Mouse (Mus musculus) embryonic facial prominence, embryonic 11.5 days (tissue): Measurements from ENCODE around the gene Wbp1. TPM values are rescaled to one million over a fixed set of nuclear protein-coding genes. Genes with fewer than 3 reads are reported as not detected.
A peak's percentile ranks its signal among the peaks of the same experiment; 100 is the strongest.

Source experiments
- ATAC-seq: fragments of 200-750 bp; cut with Nextera tagmentation; replicated peaks from 2 replicates; pipeline ENCODE4 v1.8.0; 2017; ENCODE audit warnings: low read depth; ENCODE audit not compliant: insufficient number of reproducible peaks, low FRiP score, low TSS enrichment
- DNase-seq: peaks from one replicate; pipeline ENCODE4 v3.0.0-alpha.2; 2015; ENCODE audit warnings: low spot score
- H3K27ac ChIP-seq: fragments of 300-500 bp; sonication (generic); replicated peaks from 2 replicates; pipeline ENCODE4 v1.5.1; 2014; ENCODE audit warnings: mild to moderate bottlenecking, low read depth, low read length, control low read depth
- H3K27me3 ChIP-seq: fragments of 300-500 bp; sonication (generic); 2 replicates; pipeline ENCODE4 v1.6.1; 2014; ENCODE audit warnings: mild to moderate bottlenecking, low read length, moderate library complexity, mixed read lengths; ENCODE audit not compliant: control insufficient read depth, insufficient read depth
- H3K36me3 ChIP-seq: fragments of 300-500 bp; sonication (generic); replicated peaks from 2 replicates; pipeline ENCODE4 v1.6.1; 2014; ENCODE audit warnings: low read depth, mild to moderate bottlenecking, low read length, moderate library complexity, mixed read lengths; ENCODE audit not compliant: control insufficient read depth, insufficient read depth
- H3K4me1 ChIP-seq: fragments of 300-500 bp; sonication (generic); 2 replicates; pipeline ENCODE4 v1.6.1; 2014; ENCODE audit warnings: low read length, mixed read lengths; ENCODE audit not compliant: control insufficient read depth, insufficient read depth
- H3K4me2 ChIP-seq: fragments of 300-500 bp; sonication (generic); 2 replicates; pipeline ENCODE4 v1.6.1; 2014; ENCODE audit warnings: low read depth, mild to moderate bottlenecking, control low read depth, low read length, moderate library complexity
- H3K4me3 ChIP-seq: fragments of 300-500 bp; sonication (generic); 2 replicates; pipeline ENCODE4 v1.5.1; 2014; ENCODE audit warnings: low read depth, low read length, control low read depth
- H3K9ac ChIP-seq: fragments of 300-500 bp; sonication (generic); replicated peaks from 2 replicates; pipeline ENCODE4 v1.6.1; 2014; ENCODE audit warnings: mild to moderate bottlenecking, control low read depth, low read length
- H3K9me3 ChIP-seq: fragments of 300-500 bp; sonication (generic); replicated peaks from 2 replicates; pipeline ENCODE4 v1.6.1; 2016; ENCODE audit warnings: mild to moderate bottlenecking, low read length, inconsistent platforms, mixed read lengths; ENCODE audit not compliant: control insufficient read depth
- WGBS: fragments of 180-500 bp; shearing (Covaris S2); extraction: QIAGEN DNeasy Blood & Tissue Kit; methylation state at CpG from one replicate; pipeline ENCODE4 v1.1.7; 2014; 5-methylcytosine and 5-hydroxymethylcytosine counted together
- polyA plus RNA-seq: library from polyadenylated mRNA; unstranded; fragments of >200 nt; fragmentation: Nextera tagmentation; extraction: Ambion mirVana; gene quantifications from 2 replicates; pipeline ENCODE4 v1.2.1, GENCODE M21; 2014

Gene Wbp1
- polyA plus RNA-seq, 1 experiment from 2014 or later: 146 TPM

GRCm38 (mm10) chr6:83151721-83152120, 30.4 kb upstream of the Wbp1 start:
- no peaks in the 10 kb centered on the region; the same call in 1 of the 2 replicates for H3K27me3 ChIP-seq
- no peak for ATAC-seq
- DNase-seq: no peak
- H3K9ac ChIP-seq: no peak overlapping the region
- H3K36me3 ChIP-seq: peaks cover 7% of the 10 kb centered on the region
- H3K9me3 ChIP-seq: no peaks in the 10 kb centered on the region
- peaks cover 2% of the 10 kb centered on the region; the same call in 1 of the 2 replicates for H3K4me1 ChIP-seq
- H3K4me2 ChIP-seq: no peak overlapping the region
- WGBS: 29% methylated on average over 8 of the region's 8 CpGs
- H3K4me3 ChIP-seq: no peak overlapping the region
- no peak overlapping the region for H3K27ac ChIP-seq

- Histone ChIP-seq H3K4me2 (no peak overlapping the region), H3K4me1 (peaks cover 2% of the 10 kb centered on the region), H3K4me3 (no peak overlapping the region), H3K27ac (no peak overlapping the region), H3K9ac (no peak overlapping the region), H3K27me3 (no peaks in the 10 kb centered on the region), H3K36me3 (peaks cover 4% of the 10 kb centered on the region), H3K9me3 (no peaks in the 10 kb centered on the region)
- DNase-seq (no peak), ATAC-seq (no peak)
- WGBS: 65% methylated on average over 7 of the region's 7 CpGs
These were observed 25.9 kb upstream of the Wbp1 start for GRCm38 (mm10) chr6:83147280-83147679.

- DNase-seq: no peak
- Histone ChIP-seq H3K27ac (no peak overlapping the region), H3K4me3 (no peak overlapping the region), H3K4me1 (peaks cover 7% of the 10 kb centered on the region), H3K27me3 (no peaks in the 10 kb centered on the region), H3K4me2 (no peak overlapping the region), H3K36me3 (no peaks in the 10 kb centered on the region; the same call in none of the 2 replicates), H3K9ac (no peak overlapping the region), H3K9me3 (no peaks in the 10 kb centered on the region)
- WGBS: 71% methylated on average over 9 of the region's 9 CpGs
- ATAC-seq: no peak
These were observed 24.4 kb upstream of the Wbp1 start for GRCm38 (mm10) chr6:83145805-83146204.

GRCm38 (mm10) chr6:83145209-83145608, 23.9 kb upstream of the Wbp1 start:
- Histone ChIP-seq H3K27me3 (no peaks in the 10 kb centered on the region), H3K4me1 (peaks cover 7% of the 10 kb centered on the region), H3K9ac (no peak overlapping the region), H3K27ac (no peak overlapping the region), H3K4me3 (no peak overlapping the region), H3K36me3 (no peaks in the 10 kb centered on the region; the same call in none of the 2 replicates), H3K4me2 (no peak overlapping the region), H3K9me3 (no peaks in the 10 kb centered on the region)
- ATAC-seq (no peak), DNase-seq (no peak)
- 89% methylated on average over 2 of the region's 2 CpGs for WGBS

- Histone ChIP-seq H3K36me3 (no peaks in the 10 kb centered on the region), H3K9ac (no peak overlapping the region), H3K9me3 (no peaks in the 10 kb centered on the region), H3K27me3 (no peaks in the 10 kb centered on the region), H3K4me1 (peaks cover 9% of the 10 kb centered on the region), H3K27ac (no peak overlapping the region), H3K4me3 (no peak overlapping the region), H3K4me2 (no peak overlapping the region)
- DNase-seq: no peak
- WGBS: 54% methylated on average over 11 of the region's 11 CpGs
- ATAC-seq: no peak
These were observed 21.5 kb upstream of the Wbp1 start for GRCm38 (mm10) chr6:83142886-83143285.

- no peak for ATAC-seq
- H3K27ac ChIP-seq: 0 out of 2 replicates have a peak overlapping the region, but pooled peaks have one; percentile 28
- H3K9ac ChIP-seq: peak overlapping the region; percentile 55
- no peaks in the 10 kb centered on the region for H3K9me3 ChIP-seq
- peak overlapping the region; percentile 27 for H3K4me3 ChIP-seq
- peak overlapping the region; percentile 68 for H3K4me2 ChIP-seq
- peaks cover 9% of the 10 kb centered on the region for H3K4me1 ChIP-seq
- no peak for DNase-seq
- no peaks in the 10 kb centered on the region for H3K27me3 ChIP-seq
- H3K36me3 ChIP-seq: no peaks in the 10 kb centered on the region
- 2% methylated on average over 41 of the region's 41 CpGs for WGBS
These were observed 20.9 kb upstream of the Wbp1 start for GRCm38 (mm10) chr6:83142211-83142731.

- 22% methylated on average over 4 of the region's 4 CpGs for WGBS
- H3K4me3 ChIP-seq: peak overlapping the region; percentile 27; the same call in 1 of the 2 replicates
- no peaks in the 10 kb centered on the region for H3K36me3 ChIP-seq
- no peaks in the 10 kb centered on the region for H3K27me3 ChIP-seq
- DNase-seq: no peak
- H3K4me1 ChIP-seq: peaks cover 9% of the 10 kb centered on the region
- no peak for ATAC-seq
- no peak overlapping the region for H3K27ac ChIP-seq
- H3K9ac ChIP-seq: peak overlapping the region; percentile 55
- H3K4me2 ChIP-seq: peak overlapping the region; percentile 68
- H3K9me3 ChIP-seq: no peaks in the 10 kb centered on the region
These were observed 20.3 kb upstream of the Wbp1 start for GRCm38 (mm10) chr6:83141636-83142035.

- no peaks in the 10 kb centered on the region for H3K27me3 ChIP-seq
- H3K9ac ChIP-seq: no peak overlapping the region
- no peaks in the 10 kb centered on the region for H3K9me3 ChIP-seq
- H3K4me2 ChIP-seq: no peak overlapping the region
- no peak overlapping the region for H3K4me3 ChIP-seq
- no peaks in the 10 kb centered on the region for H3K36me3 ChIP-seq
- 86% methylated on average over 8 of the region's 8 CpGs for WGBS
- H3K4me1 ChIP-seq: peaks cover 9% of the 10 kb centered on the region
- no peak for DNase-seq
- ATAC-seq: no peak
- H3K27ac ChIP-seq: no peak overlapping the region
These were observed 18.7 kb upstream of the Wbp1 start for GRCm38 (mm10) chr6:83140044-83140443.
